Mouse (Mus musculus): ENCODE measurements around the gene Zfp62.

DNA sequence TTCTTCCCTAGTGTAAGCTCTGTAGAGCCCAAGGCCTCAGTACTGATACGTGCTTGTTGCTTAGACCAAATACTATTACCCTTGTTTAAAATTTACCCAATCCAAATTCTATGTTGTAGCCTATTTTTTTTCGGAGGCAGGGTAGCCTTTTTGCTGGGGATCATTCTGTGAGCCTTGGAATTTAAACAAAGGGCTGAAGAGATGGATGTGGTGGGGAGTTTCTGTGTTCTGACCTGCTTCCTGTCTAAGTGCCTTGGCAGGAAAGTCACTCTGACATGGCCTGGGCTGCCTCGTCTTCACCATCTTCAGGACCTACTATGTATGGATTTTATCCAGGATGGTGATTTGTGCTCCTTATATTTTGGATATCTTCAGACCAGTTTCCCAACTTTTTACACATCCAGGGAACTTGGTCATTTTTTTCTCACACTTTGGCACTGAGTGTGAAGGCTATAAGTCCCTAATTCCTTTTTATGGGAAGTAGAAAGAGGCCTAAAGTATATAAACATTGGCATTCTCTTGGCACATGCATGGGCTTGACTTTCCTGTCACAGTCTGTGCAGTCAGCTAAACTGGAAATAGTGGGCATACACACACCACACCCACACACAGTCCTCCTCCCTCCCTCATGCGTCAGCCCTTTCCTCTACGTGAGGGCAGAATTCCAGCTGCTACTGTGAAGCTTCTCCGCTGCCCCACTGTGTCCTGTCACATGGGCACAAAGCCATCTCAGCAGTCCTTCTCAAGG is 45.3 kb downstream of the Zfp62 start:
- no peak for TF ChIP-seq POLR2AphosphoS2 (IDR thresholded peaks at IDR 0.05; ENCODE audit: insufficient read length, low read depth)
- TF ChIP-seq POLR2A (IDR thresholded peaks at IDR 0.05; ENCODE audit: insufficient read length, low read depth) = no peak
- no peak for TF ChIP-seq MAX (IDR thresholded peaks at IDR 0.05; ENCODE audit: low read depth)
- no peak for TF ChIP-seq TCF12 (IDR thresholded peaks at IDR 0.05; ENCODE audit: insufficient read depth, poor library complexity, severe bottlenecking)
- TF ChIP-seq MYOD1 (IDR thresholded peaks at IDR 0.05; ENCODE audit: control insufficient read depth in 1 of 3, insufficient read length in 2 of 3, low read depth in 2 of 3) = no peak

Measured in myocyte (in vitro differentiated cells).